In genomic region chr6:36516508-36516907, GRCm38 (mm10) we compare ENCODE assay signal across 25 mouse cellular contexts.
DNase-seq lines count a peak whose midpoint lies in the region; ATAC-seq and TF ChIP-seq lines count a peak whose summit lies in the region.
"Had no signal": no experiment of that assay in that cellular context is flagged by ENCODE, and none has a peak within 500 bp of the region (broad histone marks: within the 10 kb centered on the region; RNA-seq: fewer than 3 reads in every experiment).

No protein-coding gene starts in this region.

- H3K9me3 ChIP-seq in forebrain, embryonic 13.5 days (replicated peaks) = no peaks in the 10 kb centered on the region
- no peaks in the 10 kb centered on the region for H3K9me3 ChIP-seq in forebrain, embryonic 10.5 days
- H3K9me3 ChIP-seq in heart, embryonic 15.5 days (replicated peaks) = no peaks in the 10 kb centered on the region
- H3K9me3 ChIP-seq in heart, embryonic 11.5 days (replicated peaks; ENCODE audit: control insufficient read depth, low read length) = no peaks in the 10 kb centered on the region
- H3K9me3 ChIP-seq in stomach, embryonic 14.5 days (ENCODE audit: control insufficient read depth, low read depth, low read length) = no peaks in the 10 kb centered on the region
- H3K9me3 ChIP-seq in stomach, postnatal 0 days (ENCODE audit: control insufficient read depth, low read length) = no peaks in the 10 kb centered on the region
- H3K9me3 ChIP-seq: hindbrain, embryonic 15.5 days; kidney, embryonic 15.5 days had no signal

- peaks cover 8% of the 10 kb centered on the region for H3K4me1 ChIP-seq in forebrain, embryonic 13.5 days
- H3K4me1 ChIP-seq in forebrain, embryonic 10.5 days = no peaks in the 10 kb centered on the region
- H3K4me1 ChIP-seq in heart, adult 2 months (ENCODE audit: control insufficient read depth, insufficient read depth, low read length) = no peaks in the 10 kb centered on the region; the same call in 1 of the 2 replicates
- peaks cover 17% of the 10 kb centered on the region for H3K4me1 ChIP-seq in heart, embryonic 15.5 days (replicated peaks)
- H3K4me1 ChIP-seq in heart, embryonic 11.5 days (ENCODE audit: control insufficient read depth, insufficient read depth, low read length) = no peaks in the 10 kb centered on the region
- H3K4me1 ChIP-seq in stomach, embryonic 14.5 days (ENCODE audit: control insufficient read depth, insufficient read depth, low read length) = 0 out of 2 replicates have a peak, but pooled peaks cover 3% of the 10 kb centered on the region
- no peaks in the 10 kb centered on the region for H3K4me1 ChIP-seq in stomach, postnatal 0 days (replicated peaks; ENCODE audit: control insufficient read depth, insufficient read depth)
- H3K4me1 ChIP-seq: kidney, embryonic 15.5 days had no signal

- DNase-seq in forebrain, embryonic 10.5 days (ENCODE audit: extremely low spot score, low spot score) = no peak
- DNase-seq in heart, adult 2 months = no peak
- no peak for DNase-seq in heart, adult 8-10 months (ENCODE audit: low spot score)
- DNase-seq in stomach, postnatal 0 days (ENCODE audit: low spot score) = no peak
- DNase-seq: adrenal gland, adult 2 months; adrenal gland, postnatal 36 days; cerebellum, adult 2 months; cerebellum, postnatal 14 days; kidney, adult 18-20 months; kidney, postnatal 25 days; liver; right cerebral cortex, postnatal 25 days; thymus, adult 2 months; thymus, postnatal 36 days had no signal

- no peak for TF ChIP-seq POLR2A in heart, adult 2 months (IDR thresholded peaks at IDR 0.05; ENCODE audit: insufficient read depth, low read depth, low read length)

- no peak for TF ChIP-seq CTCF in heart, adult 2 months (IDR thresholded peaks at IDR 0.05)
- no peak for TF ChIP-seq CTCF in stomach, postnatal 0 days (IDR thresholded peaks at IDR 0.05; ENCODE audit: low read depth)

- intact Hi-C loops in heart, adult 2 months (cut with DNase I) = loop anchor here (10.0 kb wide), 1 partner anchor 78 kb away; no protein-coding TSS in a partner anchor

- no peak overlapping the region for H3K4me3 ChIP-seq in forebrain, embryonic 13.5 days
- H3K4me3 ChIP-seq in forebrain, embryonic 10.5 days = no peak overlapping the region
- no peak overlapping the region for H3K4me3 ChIP-seq in heart, adult 2 months
- H3K4me3 ChIP-seq in heart, embryonic 15.5 days = no peak overlapping the region
- no peak overlapping the region for H3K4me3 ChIP-seq in heart, embryonic 11.5 days (ENCODE audit: low read depth, low read length)
- no peak overlapping the region for H3K4me3 ChIP-seq in stomach, embryonic 14.5 days (ENCODE audit: low read depth, low read length)
- no peak overlapping the region for H3K4me3 ChIP-seq in stomach, postnatal 0 days (ENCODE audit: low read depth, low read length)
- H3K4me3 ChIP-seq: erythroblast, embryonic 14.5 days; hindbrain, embryonic 15.5 days; kidney, embryonic 15.5 days had no signal

- no peak for TF ChIP-seq EP300 in heart, adult 2 months (IDR thresholded peaks at IDR 0.05; ENCODE audit: insufficient read depth, low read depth, low read length)
- TF ChIP-seq EP300 in stomach, postnatal 0 days (optimal IDR thresholded peaks at IDR 0.05) = no peak

- 64% methylated on average over 4 of the region's 4 CpGs for WGBS in forebrain, embryonic 13.5 days
- 79% methylated on average over 4 of the region's 4 CpGs for WGBS in forebrain, embryonic 10.5 days
- WGBS in heart, adult 2 months = 73% methylated on average over 4 of the region's 4 CpGs
- 79% methylated on average over 4 of the region's 4 CpGs for WGBS in heart, embryonic 15.5 days
- 76% methylated on average over 4 of the region's 4 CpGs for WGBS in heart, embryonic 11.5 days (ENCODE audit: insufficient replicate concordance)
- WGBS in stomach, embryonic 14.5 days = 80% methylated on average over 4 of the region's 4 CpGs
- WGBS in stomach, postnatal 0 days = 60% methylated on average over 4 of the region's 4 CpGs

- no peak overlapping the region for H3K9ac ChIP-seq in forebrain, embryonic 13.5 days
- no peak overlapping the region for H3K9ac ChIP-seq in heart, adult 2 months (ENCODE audit: low read depth, low read length)
- no peak overlapping the region for H3K9ac ChIP-seq in heart, embryonic 15.5 days
- H3K9ac ChIP-seq in heart, embryonic 11.5 days (ENCODE audit: low read depth, low read length) = no peak overlapping the region
- no peak overlapping the region for H3K9ac ChIP-seq in stomach, embryonic 14.5 days (replicated peaks; ENCODE audit: low read depth, low read length)
- no peak overlapping the region for H3K9ac ChIP-seq in stomach, postnatal 0 days (ENCODE audit: low read length)
- H3K9ac ChIP-seq: hindbrain, embryonic 15.5 days; kidney, embryonic 15.5 days; liver, embryonic 14.5 days; lung, embryonic 14.5 days had no signal

- no peaks in the 10 kb centered on the region for H3K36me3 ChIP-seq in forebrain, embryonic 13.5 days (ENCODE audit: poor library complexity, severe bottlenecking)
- no peaks in the 10 kb centered on the region for H3K36me3 ChIP-seq in forebrain, embryonic 10.5 days (replicated peaks)
- H3K36me3 ChIP-seq in heart, adult 2 months (ENCODE audit: control insufficient read depth, insufficient read depth, low read length) = peaks cover 3% of the 10 kb centered on the region; the same call in 1 of the 2 replicates
- H3K36me3 ChIP-seq in heart, embryonic 15.5 days = no peaks in the 10 kb centered on the region
- no peaks in the 10 kb centered on the region for H3K36me3 ChIP-seq in heart, embryonic 11.5 days (ENCODE audit: control insufficient read depth, insufficient read depth, low read length)
- no peaks in the 10 kb centered on the region for H3K36me3 ChIP-seq in stomach, embryonic 14.5 days (ENCODE audit: control insufficient read depth, insufficient read depth, low read length)
- H3K36me3 ChIP-seq in stomach, postnatal 0 days (ENCODE audit: control insufficient read depth, insufficient read depth, low read length) = no peaks in the 10 kb centered on the region
- H3K36me3 ChIP-seq: hindbrain, embryonic 15.5 days; kidney, embryonic 15.5 days had no signal

- H3K79me2 ChIP-seq in heart, adult 2 months (replicated peaks; ENCODE audit: control insufficient read depth, insufficient read depth, low read length) = no peaks in the 10 kb centered on the region; the same call in 1 of the 2 replicates

- 0 out of 2 replicates have a peak, but pooled peaks have one; percentile 53 for ATAC-seq in forebrain, embryonic 13.5 days
- no peak for ATAC-seq in heart, embryonic 15.5 days (replicated peaks; ENCODE audit: insufficient number of reproducible peaks, insufficient read depth, low FRiP score, low read depth)
- no peak for ATAC-seq in heart, embryonic 11.5 days (replicated peaks; ENCODE audit: insufficient number of reproducible peaks, low FRiP score, low TSS enrichment)
- no peak for ATAC-seq in stomach, embryonic 14.5 days (ENCODE audit: insufficient number of reproducible peaks, insufficient read depth, low FRiP score, low read depth)
- no peak for ATAC-seq in stomach, postnatal 0 days (ENCODE audit: low FRiP score, low TSS enrichment)
- ATAC-seq: activated CD4-positive, CD25-positive, alpha-beta regulatory T cell, adult 4 months had no signal

- H3K27ac ChIP-seq in forebrain, embryonic 13.5 days = no peak overlapping the region
- no peak overlapping the region for H3K27ac ChIP-seq in forebrain, embryonic 10.5 days
- H3K27ac ChIP-seq in heart, adult 2 months = peak overlapping the region; percentile 66
- peak overlapping the region; percentile 72 for H3K27ac ChIP-seq in heart, embryonic 15.5 days
- no peak overlapping the region for H3K27ac ChIP-seq in heart, embryonic 11.5 days (ENCODE audit: low read depth, low read length)
- peak overlapping the region; percentile 48; the same call in 1 of the 2 replicates for H3K27ac ChIP-seq in stomach, embryonic 14.5 days (ENCODE audit: low read length)
- no peak overlapping the region for H3K27ac ChIP-seq in stomach, postnatal 0 days (replicated peaks)
- H3K27ac ChIP-seq: hindbrain, embryonic 15.5 days; kidney, embryonic 15.5 days; liver, embryonic 14.5 days had no signal

- no peaks in the 10 kb centered on the region for H3K27me3 ChIP-seq in forebrain, embryonic 13.5 days
- no peaks in the 10 kb centered on the region for H3K27me3 ChIP-seq in forebrain, embryonic 10.5 days (ENCODE audit: poor library complexity, severe bottlenecking)
- no peaks in the 10 kb centered on the region for H3K27me3 ChIP-seq in heart, adult 2 months (ENCODE audit: control insufficient read depth, insufficient read depth, low read length)
- no peaks in the 10 kb centered on the region for H3K27me3 ChIP-seq in heart, embryonic 15.5 days
- no peaks in the 10 kb centered on the region for H3K27me3 ChIP-seq in heart, embryonic 11.5 days (ENCODE audit: control insufficient read depth, insufficient read depth, low read length)
- no peaks in the 10 kb centered on the region for H3K27me3 ChIP-seq in stomach, embryonic 14.5 days (ENCODE audit: control insufficient read depth, insufficient read depth, low read length)
- H3K27me3 ChIP-seq in stomach, postnatal 0 days (ENCODE audit: control insufficient read depth, insufficient read depth, low read length) = no peaks in the 10 kb centered on the region
- H3K27me3 ChIP-seq: CH12.LX; hindbrain, embryonic 15.5 days; kidney, embryonic 15.5 days had no signal

- no peak overlapping the region for H3K4me2 ChIP-seq in forebrain, embryonic 13.5 days
- no peak overlapping the region for H3K4me2 ChIP-seq in heart, embryonic 15.5 days
- H3K4me2 ChIP-seq in heart, embryonic 11.5 days = no peak overlapping the region
- no peak overlapping the region for H3K4me2 ChIP-seq in stomach, embryonic 14.5 days (replicated peaks; ENCODE audit: low read depth, low read length)
- H3K4me2 ChIP-seq in stomach, postnatal 0 days (replicated peaks; ENCODE audit: low read depth) = no peak overlapping the region
- H3K4me2 ChIP-seq: hindbrain, embryonic 15.5 days; kidney, embryonic 15.5 days; lung, embryonic 14.5 days had no signal

Comparison
In these comparisons a context has a peak if more than half of its experiments do, and no peak if none do; other contexts are left out.
1. H3K27ac ChIP-seq: peak in heart, adult 2 months (single experiment), heart, embryonic 15.5 days (single experiment) and stomach, embryonic 14.5 days (single experiment); none in forebrain, embryonic 13.5 days (single experiment), forebrain, embryonic 10.5 days (single experiment), heart, embryonic 11.5 days (single experiment) and stomach, postnatal 0 days (single experiment).